Mouse (Mus musculus) liver, adult 2 months (tissue): ENCODE data around the gene Ccn6.

Experiments used
- CTCF ChIP-seq: fragments of 200-500 bp; IDR thresholded peaks from 2 replicates; pipeline ENCODE4 v1.5.1; 2011; ENCODE audit warnings: low read depth, low read length, control low read depth
- POLR2A ChIP-seq: fragments of 200-500 bp; IDR thresholded peaks from 2 replicates; pipeline ENCODE4 v1.6.1; 2011; ENCODE audit warnings: low read length, control low read depth; ENCODE audit not compliant: insufficient read depth; ENCODE audit errors: extremely low read depth

- TF ChIP-seq CTCF: no peak
- TF ChIP-seq POLR2A: no peak
These were observed 24.8 kb downstream of the Ccn6 start for GRCm38 (mm10) chr10:39138761-39139160.
